Mouse (Mus musculus) heart, adult 18-20 months (tissue): ENCODE results near the gene Cdyl. TPM values are rescaled to one million over a fixed set of nuclear protein-coding genes. Genes with fewer than 3 reads are reported as not detected.
"Not testable (repeated sequence)": the region's sequence is repeated elsewhere in the genome, so short reads cannot be mapped to it uniquely, and the experiment has no call there.

ENCODE experiments used
- DNase-seq, 2 experiments: peaks; one replicate each; pipeline ENCODE4 v3.0.0; 2021 to 2022; ENCODE audit warnings: mixed read lengths in 1 of 2
- total RNA-seq, 2 experiments: library from RNA; stranded (reverse); gene quantifications; 2 replicates each; pipeline ENCODE4 v1.2.3; 2021

Cdyl gene
- total RNA-seq, 2 experiments from 2014 or later: 6.4 to 8.6 TPM

GRCm38 (mm10) chr13:35805727-35806126 is 146.1 kb downstream of the Cdyl start:
- DNase-seq: no peak

- DNase-seq: no peak
Observed at GRCm38 (mm10) chr13:35806165-35806564, 146.5 kb downstream of the Cdyl start.

- DNase-seq: no peak
Observed at GRCm38 (mm10) chr13:35807016-35807415, 147.4 kb downstream of the Cdyl start.

GRCm38 (mm10) chr13:35807525-35807924 is 147.9 kb downstream of the Cdyl start:
- DNase-seq: no peak

- no peak for DNase-seq
Observed at GRCm38 (mm10) chr13:35807940-35808339, 148.3 kb downstream of the Cdyl start.

GRCm38 (mm10) chr13:35809252-35810159 is 149.9 kb downstream of the Cdyl start:
- no peak for DNase-seq

- no peak for DNase-seq
Observed at GRCm38 (mm10) chr13:35810160-35810537, 150.5 kb downstream of the Cdyl start.

- DNase-seq: peak; percentile 22 to 24
Observed at GRCm38 (mm10) chr13:35811361-35812190, 151.9 kb downstream of the Cdyl start.

- DNase-seq: no peak
Observed at GRCm38 (mm10) chr13:35812191-35812440, 152.5 kb downstream of the Cdyl start.

GRCm38 (mm10) chr13:35813348-35814127 is 153.9 kb downstream of the Cdyl start:
- DNase-seq: no peak

- no peak for DNase-seq
Observed at GRCm38 (mm10) chr13:35815205-35815726, 155.6 kb downstream of the Cdyl start.

GRCm38 (mm10) chr13:35815782-35816368 is 156.2 kb downstream of the Cdyl start:
- DNase-seq: peak; percentile 55 to 62

- DNase-seq: no peak
Observed at GRCm38 (mm10) chr13:35817626-35818025, 158.0 kb downstream of the Cdyl start.

- no peak for DNase-seq
Observed at GRCm38 (mm10) chr13:35818060-35818459, 158.4 kb downstream of the Cdyl start.

GRCm38 (mm10) chr13:35821821-35822454 is 162.3 kb downstream of the Cdyl start:
- no peak for DNase-seq

GRCm38 (mm10) chr13:35822795-35823194 is 163.2 kb downstream of the Cdyl start:
- DNase-seq: no peak

- no peak for DNase-seq
Observed at GRCm38 (mm10) chr13:35825639-35826038, 166.0 kb downstream of the Cdyl start.

GRCm38 (mm10) chr13:35832676-35833075 is 173.0 kb downstream of the Cdyl start:
- peak; percentile 31 to 36 for DNase-seq

- DNase-seq: peak in 1 of 2 experiments; percentile 18
Observed at GRCm38 (mm10) chr13:35833941-35834340, 174.3 kb downstream of the Cdyl start.

GRCm38 (mm10) chr13:35835669-35836068 is 176.0 kb downstream of the Cdyl start:
- no peak for DNase-seq

GRCm38 (mm10) chr13:35836501-35836900 is 176.9 kb downstream of the Cdyl start:
- not testable (repeated sequence) for DNase-seq
